Mouse (Mus musculus): Measurements from ENCODE around the gene Nhlrc4. TPM values are rescaled to one million over a fixed set of nuclear protein-coding genes. Genes with fewer than 3 reads are reported as not detected.
A peak's percentile ranks its signal among the peaks of the same experiment; 100 is the strongest.

Gene Nhlrc4
- polyA plus RNA-seq, 1 experiment from 2014 or later: 0.10 TPM

- WGBS: 85% methylated on average over 2 of the region's 2 CpGs
- Histone ChIP-seq H3K27me3 (ENCODE audit: low read depth, poor library complexity, severe bottlenecking) (0 out of 2 replicates have a peak, but pooled peaks cover 2% of the 10 kb centered on the region), H3K27ac (peak overlapping the region; percentile 97), H3K9me3 (replicated peaks) (no peaks in the 10 kb centered on the region), H3K4me1 (peaks cover 43% of the 10 kb centered on the region), H3K4me3 (peak overlapping the region; percentile 90; the same call in 1 of the 2 replicates), H3K36me3 (peaks cover 14% of the 10 kb centered on the region)
- DNase-seq (ENCODE audit: low spot score): no peak
Measured at GRCm38 (mm10) chr17:25942597-25943151, 2.1 kb downstream of the Nhlrc4 start.

GRCm38 (mm10) chr17:25941511-25942241 lies 3.1 kb downstream of the Nhlrc4 start:
- Histone ChIP-seq H3K27ac (peak overlapping the region; percentile 97), H3K36me3 (peaks cover 24% of the 10 kb centered on the region), H3K4me1 (peaks cover 43% of the 10 kb centered on the region), H3K4me3 (peak overlapping the region; percentile 90), H3K9me3 (replicated peaks) (no peaks in the 10 kb centered on the region), H3K27me3 (ENCODE audit: low read depth, poor library complexity, severe bottlenecking) (no peaks in the 10 kb centered on the region)
- WGBS: 4% methylated on average over 54 of the region's 54 CpGs
- DNase-seq (ENCODE audit: low spot score): peak; percentile 87

- 97% methylated on average over 1 of the region's 1 CpGs for WGBS
Measured at GRCm38 (mm10) chr17:25934526-25934925, 10.2 kb downstream of the Nhlrc4 start.

GRCm38 (mm10) chr17:25925348-25925747 lies 19.4 kb downstream of the Nhlrc4 start:
- WGBS: 78% methylated on average over 2 of the region's 2 CpGs
- H3K4me3 ChIP-seq: no peak overlapping the region
- H3K4me1 ChIP-seq: peaks cover 6% of the 10 kb centered on the region
- H3K27me3 ChIP-seq (ENCODE audit: low read depth, poor library complexity, severe bottlenecking): no peaks in the 10 kb centered on the region
- no peak for DNase-seq (ENCODE audit: low spot score)
- H3K36me3 ChIP-seq: peaks cover 51% of the 10 kb centered on the region
- H3K9me3 ChIP-seq (replicated peaks): no peaks in the 10 kb centered on the region
- H3K27ac ChIP-seq: no peak overlapping the region

More at GRCm38 (mm10) chr17:25934526-25934925, 10.2 kb downstream of the Nhlrc4 start:
- Histone ChIP-seq H3K4me3 (no peak overlapping the region), H3K4me1 (peaks cover under 1% of the 10 kb centered on the region; the same call in 1 of the 2 replicates), H3K27ac (no peak overlapping the region), H3K27me3 (ENCODE audit: low read depth, poor library complexity, severe bottlenecking) (no peaks in the 10 kb centered on the region), H3K36me3 (peaks cover 94% of the 10 kb centered on the region), H3K9me3 (replicated peaks) (no peaks in the 10 kb centered on the region)
- no peak for DNase-seq (ENCODE audit: low spot score)

GRCm38 (mm10) chr17:25922120-25922519 lies 22.6 kb downstream of the Nhlrc4 start:
- H3K4me3 ChIP-seq: no peak overlapping the region
- DNase-seq (ENCODE audit: low spot score): no peak
- 88% methylated on average over 5 of the region's 5 CpGs for WGBS
- H3K9me3 ChIP-seq (replicated peaks): no peaks in the 10 kb centered on the region
- no peaks in the 10 kb centered on the region for H3K27me3 ChIP-seq (ENCODE audit: low read depth, poor library complexity, severe bottlenecking)
- H3K36me3 ChIP-seq: peaks cover 32% of the 10 kb centered on the region
- H3K27ac ChIP-seq: no peak overlapping the region
- peaks cover 21% of the 10 kb centered on the region for H3K4me1 ChIP-seq

- Histone ChIP-seq H3K27me3 (ENCODE audit: low read depth, poor library complexity, severe bottlenecking) (no peaks in the 10 kb centered on the region), H3K27ac (peak overlapping the region; percentile 90), H3K36me3 (peaks cover 24% of the 10 kb centered on the region), H3K4me1 (peaks cover 21% of the 10 kb centered on the region), H3K9me3 (replicated peaks) (no peaks in the 10 kb centered on the region), H3K4me3 (peak overlapping the region; percentile 72)
- DNase-seq (ENCODE audit: low spot score): peak; percentile 99
- under 1% methylated on average over 40 of the region's 40 CpGs for WGBS
Measured at GRCm38 (mm10) chr17:25919786-25920642, 24.7 kb downstream of the Nhlrc4 start.

GRCm38 (mm10) chr17:25919144-25919785 lies 25.5 kb downstream of the Nhlrc4 start, which contains the start of gene Rab40c:
TSS of gene Rab40c (minus strand) at chr17:25919727.
- Histone ChIP-seq H3K4me3 (peak within 1 kb of the TSS; percentile 72), H3K27me3 (ENCODE audit: low read depth, poor library complexity, severe bottlenecking) (no peaks in the 10 kb centered on the region), H3K9me3 (replicated peaks) (no peaks in the 10 kb centered on the region), H3K4me1 (peaks cover 21% of the 10 kb centered on the region), H3K36me3 (peaks cover 24% of the 10 kb centered on the region), H3K27ac (peak within 1 kb of the TSS; percentile 90)
- WGBS: under 1% methylated on average over 78 of the region's 78 CpGs
- DNase-seq (ENCODE audit: low spot score): peak; percentile 68

- peaks cover 21% of the 10 kb centered on the region for H3K4me1 ChIP-seq
- peak overlapping the region; percentile 72 for H3K4me3 ChIP-seq
- H3K27ac ChIP-seq: no peak overlapping the region
- no peaks in the 10 kb centered on the region for H3K27me3 ChIP-seq (ENCODE audit: low read depth, poor library complexity, severe bottlenecking)
- DNase-seq (ENCODE audit: low spot score): no peak
- H3K36me3 ChIP-seq: peaks cover 29% of the 10 kb centered on the region
- no peaks in the 10 kb centered on the region for H3K9me3 ChIP-seq (replicated peaks)
- 82% methylated on average over 9 of the region's 9 CpGs for WGBS
Measured at GRCm38 (mm10) chr17:25918037-25918750, 26.6 kb downstream of the Nhlrc4 start.

GRCm38 (mm10) chr17:25916931-25917647 lies 27.7 kb downstream of the Nhlrc4 start:
- Histone ChIP-seq H3K27ac (no peak overlapping the region), H3K9me3 (replicated peaks) (no peaks in the 10 kb centered on the region), H3K4me1 (peaks cover 21% of the 10 kb centered on the region), H3K4me3 (no peak overlapping the region), H3K36me3 (peaks cover 34% of the 10 kb centered on the region), H3K27me3 (ENCODE audit: low read depth, poor library complexity, severe bottlenecking) (no peaks in the 10 kb centered on the region)
- DNase-seq (ENCODE audit: low spot score): no peak
- WGBS: 87% methylated on average over 8 of the region's 8 CpGs

GRCm38 (mm10) chr17:25914295-25914694 lies 30.5 kb downstream of the Nhlrc4 start:
- no peak overlapping the region for H3K27ac ChIP-seq
- no peaks in the 10 kb centered on the region for H3K27me3 ChIP-seq (ENCODE audit: low read depth, poor library complexity, severe bottlenecking)
- H3K4me1 ChIP-seq: peaks cover 15% of the 10 kb centered on the region
- peaks cover 47% of the 10 kb centered on the region for H3K36me3 ChIP-seq
- H3K9me3 ChIP-seq (replicated peaks): no peaks in the 10 kb centered on the region
- no peak overlapping the region for H3K4me3 ChIP-seq
- WGBS: 88% methylated on average over 4 of the region's 4 CpGs
- DNase-seq (ENCODE audit: low spot score): no peak

- Histone ChIP-seq H3K36me3 (peaks cover 47% of the 10 kb centered on the region), H3K9me3 (replicated peaks) (no peaks in the 10 kb centered on the region), H3K27me3 (ENCODE audit: low read depth, poor library complexity, severe bottlenecking) (no peaks in the 10 kb centered on the region), H3K4me3 (no peak overlapping the region), H3K4me1 (peaks cover 14% of the 10 kb centered on the region), H3K27ac (no peak overlapping the region)
- 86% methylated on average over 1 of the region's 1 CpGs for WGBS
- DNase-seq (ENCODE audit: low spot score): no peak
Measured at GRCm38 (mm10) chr17:25913877-25914275, 30.9 kb downstream of the Nhlrc4 start.

Data from limb, embryonic 10.5 days (tissue).